Mouse (Mus musculus) neutrophil, adult 5-6 weeks (primary cell): ENCODE results near the gene Tshz2. TPM values are rescaled to one million over a fixed set of nuclear protein-coding genes. Genes with fewer than 3 reads are reported as not detected.

Experiments used
- ATAC-seq: fragments of 151-379, 151-347 bp; 2 replicates; pipeline ENCODE4 v1.8.0; 2017; ENCODE audit warnings: mild to moderate bottlenecking, moderate TSS enrichment; ENCODE audit not compliant: insufficient number of reproducible peaks, poor library complexity, low FRiP score, severe bottlenecking; ENCODE audit errors: extremely low read depth
- total RNA-seq: library from RNA; stranded (forward); fragments of 200-1000 nt; gene quantifications from 2 replicates; pipeline ENCODE4 v1.2.3, GENCODE M21; 2017

The Tshz2 gene
- total RNA-seq, 1 experiment from 2014 or later: not detected

DNA sequence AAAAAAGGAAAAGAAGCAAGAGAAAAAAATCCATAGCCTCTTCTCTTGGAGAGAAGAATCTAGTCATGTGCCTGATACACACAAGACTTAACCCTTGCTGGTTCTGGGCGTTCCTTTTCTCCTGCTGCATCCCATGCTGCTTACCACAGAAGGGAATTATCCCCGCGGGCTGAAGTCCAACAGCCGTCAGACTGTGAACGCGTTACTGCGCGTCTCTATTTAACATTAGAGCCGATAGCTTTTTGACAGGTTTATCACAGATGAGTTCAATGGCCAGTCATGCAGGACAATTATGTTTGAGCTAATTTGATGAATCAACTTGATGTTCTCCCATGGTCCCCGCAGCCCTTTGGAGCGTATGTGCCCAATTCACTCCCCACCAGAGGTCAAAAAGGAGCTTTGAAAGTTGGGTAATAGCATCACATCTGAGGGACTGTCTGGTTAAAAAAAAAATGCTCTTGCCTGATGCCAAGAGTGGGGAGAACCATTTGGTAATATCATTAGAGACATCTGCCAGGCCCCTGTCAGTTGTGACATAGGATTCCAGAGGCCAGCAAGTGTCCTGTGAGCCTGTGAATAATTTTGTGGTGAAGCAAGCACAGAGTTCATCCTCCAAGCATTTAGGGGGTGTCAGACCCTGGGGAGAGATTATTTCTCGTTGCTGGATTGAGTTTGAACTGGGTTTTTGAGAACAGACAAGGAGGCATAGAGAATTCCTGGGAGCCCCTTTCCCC, 54.1 kb downstream of the Tshz2 start:
- ATAC-seq: no peak

DNA sequence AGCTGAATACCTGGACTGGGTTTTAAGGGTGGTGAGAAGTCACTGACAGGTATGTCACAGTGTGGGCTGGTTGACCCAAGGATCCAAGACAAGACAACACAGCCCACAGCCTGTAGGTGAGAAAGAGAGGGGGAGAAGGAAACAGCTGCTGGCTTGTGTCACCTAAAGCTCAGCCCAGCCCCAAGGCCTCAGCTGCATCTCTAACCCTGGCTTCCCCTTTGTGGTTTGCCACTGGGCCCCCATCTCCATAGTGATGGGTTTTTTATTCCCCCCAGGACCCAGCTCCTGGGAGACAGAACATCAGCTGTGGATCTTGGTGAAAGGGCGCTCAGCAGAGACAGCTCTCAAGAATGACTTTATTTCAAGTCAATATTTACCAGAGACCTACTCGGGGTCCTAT, 57.2 kb downstream of the Tshz2 start:
- ATAC-seq: no peak

DNA sequence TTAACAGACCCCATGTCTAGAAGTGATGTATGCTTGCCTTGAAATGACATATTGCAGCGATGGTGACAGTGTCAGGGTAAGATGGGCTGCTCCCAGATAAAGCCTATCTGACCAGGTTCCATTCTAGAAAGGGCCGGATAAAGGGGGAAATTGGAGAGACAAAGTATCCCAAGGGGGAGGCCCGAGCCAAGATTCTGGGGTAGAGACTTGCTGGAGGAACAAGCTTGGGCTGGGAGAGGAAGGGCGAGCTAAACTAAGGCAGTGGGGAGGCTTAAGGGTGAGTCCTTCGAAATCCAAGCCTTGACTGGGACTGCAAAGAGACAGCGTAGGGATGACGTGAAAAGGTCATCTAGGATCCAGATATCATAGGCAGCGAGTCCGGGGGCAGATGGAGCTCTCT, 61.7 kb downstream of the Tshz2 start:
- ATAC-seq: no peak

DNA sequence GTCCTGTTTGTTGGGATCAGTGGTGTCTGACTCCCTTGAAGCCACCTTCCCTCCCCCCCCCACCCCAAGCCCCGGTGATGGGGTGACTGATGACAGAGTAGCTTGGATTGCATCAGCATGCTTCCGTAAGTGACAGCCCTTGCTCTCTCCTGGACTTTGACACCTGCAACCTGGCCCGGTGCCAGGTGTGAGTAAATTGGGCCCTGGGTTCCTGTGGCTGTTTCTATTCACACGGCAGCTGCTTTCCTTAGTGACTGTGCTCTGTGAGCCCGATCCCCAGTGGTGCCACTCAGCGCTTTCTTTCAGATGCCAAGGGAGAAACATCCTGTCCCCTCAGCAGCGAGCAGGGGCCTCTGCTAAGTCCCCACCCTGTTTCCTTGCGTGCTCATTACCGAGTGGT, 62.2 kb downstream of the Tshz2 start:
- ATAC-seq: no peak

DNA sequence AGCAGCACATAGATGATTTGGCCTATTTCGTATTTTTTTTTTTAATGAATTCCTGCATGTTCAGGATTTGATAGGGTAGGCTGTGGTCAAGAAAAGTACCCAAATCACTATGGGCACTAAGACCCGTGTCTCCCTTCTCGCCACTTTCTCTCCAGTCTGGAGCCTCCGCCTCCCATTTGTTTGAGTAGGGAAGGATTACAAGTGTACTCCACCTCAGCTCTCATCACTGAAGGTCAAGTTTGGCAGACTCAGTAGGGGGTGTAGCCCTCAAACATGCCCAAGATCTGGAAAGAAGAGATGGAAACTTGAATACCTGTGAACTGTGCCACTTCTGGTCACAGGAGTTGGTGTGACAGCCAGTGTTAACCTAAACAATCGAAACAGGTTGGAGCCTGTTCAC, 66.3 kb downstream of the Tshz2 start:
- ATAC-seq: no peak

DNA sequence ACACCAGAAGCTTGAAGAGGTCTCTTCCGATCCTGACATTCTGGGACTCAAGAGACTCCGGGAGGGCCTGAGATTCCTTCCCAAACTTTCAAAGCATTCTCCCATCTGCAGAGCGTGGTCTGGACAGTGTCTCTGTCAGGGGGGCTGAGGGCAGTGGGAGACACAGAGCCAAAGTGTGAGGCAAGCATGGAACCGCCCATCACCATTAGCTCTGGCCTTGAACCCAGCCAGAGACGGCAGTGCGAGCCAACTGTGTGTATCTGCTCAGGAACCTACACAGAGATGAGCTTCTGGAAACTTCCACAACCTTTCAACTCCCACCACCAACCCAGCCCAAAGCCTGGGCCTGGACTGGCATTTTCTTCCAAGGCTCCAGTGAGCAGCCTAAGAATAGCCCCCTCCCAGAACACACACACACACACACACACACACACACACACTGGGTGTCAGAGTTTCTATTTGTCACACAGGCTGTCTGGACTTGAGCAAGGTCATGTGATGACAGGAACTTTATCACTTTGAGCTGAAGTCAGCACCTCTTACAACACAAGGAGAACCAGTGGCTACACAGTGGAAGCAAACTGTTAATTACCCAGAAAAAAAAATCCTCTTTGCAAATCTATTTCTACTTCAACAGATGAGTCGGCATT, 67.2 kb downstream of the Tshz2 start:
- no peak for ATAC-seq

DNA sequence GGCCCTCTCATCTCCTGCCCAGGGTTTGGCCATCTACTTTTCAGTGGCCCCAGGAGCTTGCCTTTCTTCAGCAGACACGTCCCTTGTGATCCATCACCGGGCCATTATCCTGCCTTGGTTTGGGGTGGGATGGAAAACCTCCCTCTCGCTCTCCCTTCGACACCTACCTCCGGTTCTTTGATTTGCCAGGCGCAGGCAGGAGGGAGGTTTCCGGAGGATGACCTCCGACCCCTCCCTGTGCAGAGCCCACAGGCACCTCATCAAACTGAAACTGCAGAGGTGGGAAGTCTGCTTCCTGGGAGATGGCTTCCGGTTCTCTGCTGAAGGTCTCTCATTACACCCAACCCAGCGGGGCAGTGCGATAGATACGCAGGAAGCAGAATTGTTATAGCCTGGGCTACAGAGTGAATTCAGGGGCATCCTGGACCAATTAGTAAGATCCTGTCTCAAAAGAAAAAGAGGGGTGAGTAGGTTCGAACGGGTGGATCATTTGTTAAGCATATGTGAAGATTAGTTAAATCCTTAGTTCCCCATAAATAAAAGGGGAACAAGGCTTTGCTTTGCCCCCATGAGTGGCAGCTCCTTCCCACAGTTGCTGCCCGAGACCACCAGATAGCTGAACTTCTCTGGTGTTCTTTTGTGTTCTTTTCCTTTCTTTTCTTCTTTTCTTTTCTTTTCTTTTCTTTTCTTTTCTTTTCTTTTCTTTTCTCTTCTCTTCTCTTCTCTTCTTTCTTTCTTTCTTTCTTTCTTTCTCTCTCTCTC, 70.1 kb downstream of the Tshz2 start:
- no peak for ATAC-seq

DNA sequence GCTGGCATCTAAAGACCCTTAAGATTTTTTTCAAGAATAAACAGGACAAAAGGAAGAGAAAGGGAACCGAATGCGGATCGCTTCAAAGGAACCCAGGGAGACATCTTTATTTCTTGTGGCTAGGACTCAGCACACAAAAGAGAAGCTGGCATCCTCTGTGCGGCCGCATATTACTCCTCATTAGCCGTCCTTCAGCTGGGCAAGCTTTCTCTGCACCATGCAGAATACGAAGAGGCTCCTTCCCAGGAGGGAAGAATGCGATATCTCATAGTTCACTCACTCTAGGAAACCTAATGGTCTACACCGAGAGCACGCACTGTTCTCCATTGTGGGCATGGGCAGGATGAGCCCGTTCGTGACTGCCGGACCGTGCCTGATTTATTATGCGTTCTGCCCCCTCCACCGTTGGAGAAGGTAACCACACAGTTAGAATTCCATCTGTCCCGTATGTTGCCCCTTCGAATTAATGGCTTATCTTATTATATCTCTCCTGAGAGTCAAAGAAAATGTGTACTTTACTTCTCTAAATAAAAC, 89.0 kb downstream of the Tshz2 start:
- ATAC-seq: no peak

DNA sequence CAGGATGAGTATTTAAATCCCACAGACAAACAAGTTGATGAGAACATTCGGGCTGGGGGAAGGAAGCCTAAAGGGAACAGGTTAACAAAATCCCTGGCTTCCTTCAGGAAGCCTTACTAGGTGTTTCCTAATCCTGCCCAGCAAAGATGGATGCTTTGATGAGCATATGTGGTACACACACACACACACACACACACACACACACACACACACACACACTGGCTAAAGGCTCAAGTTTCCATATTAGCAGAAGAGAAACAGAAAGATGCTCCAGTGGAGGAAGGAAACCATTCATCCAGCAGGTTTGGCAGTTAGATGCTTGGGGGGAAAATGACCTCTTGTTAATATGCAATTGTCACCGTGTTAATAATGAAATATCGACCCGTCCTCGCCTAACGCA, 89.5 kb downstream of the Tshz2 start:
- no peak for ATAC-seq

DNA sequence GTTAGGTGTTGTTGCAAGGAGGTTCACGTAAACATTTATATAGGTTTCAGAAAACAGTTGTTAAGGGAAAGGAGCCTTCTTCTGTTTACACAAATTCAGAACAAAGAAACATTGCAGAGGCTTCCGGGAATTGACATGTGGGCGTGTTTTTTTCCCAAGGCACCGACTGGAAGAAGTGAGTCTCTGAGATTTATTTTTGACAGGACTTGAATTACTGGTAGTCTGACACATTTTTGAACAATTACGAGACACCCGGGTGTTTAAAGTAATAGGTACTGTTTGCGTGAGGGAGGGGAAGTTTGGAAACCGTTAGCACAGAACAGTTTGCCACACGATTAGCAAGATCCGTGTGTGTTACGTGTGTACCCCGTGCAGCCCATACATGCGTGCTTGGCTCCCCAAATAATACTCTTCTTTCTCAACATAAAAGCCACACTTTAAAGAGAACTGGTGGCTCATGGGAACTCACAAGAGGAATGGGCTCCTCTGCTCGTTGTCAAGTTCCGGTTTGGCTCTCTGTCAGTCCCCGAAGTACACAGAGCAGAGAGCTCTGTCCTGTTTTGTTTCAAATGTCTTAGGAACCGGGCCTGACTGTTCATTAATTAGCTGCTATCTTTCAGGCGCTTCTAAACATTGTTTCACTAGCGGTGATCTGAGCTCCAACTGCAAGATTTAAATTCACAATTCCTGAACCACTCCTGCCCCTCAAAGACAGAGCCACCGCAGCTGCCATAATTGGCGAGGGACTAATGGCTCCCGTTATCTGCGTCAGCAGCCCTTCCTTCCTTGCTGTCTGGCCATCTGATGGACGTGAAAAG, 91.0 kb downstream of the Tshz2 start:
- no peak for ATAC-seq

DNA sequence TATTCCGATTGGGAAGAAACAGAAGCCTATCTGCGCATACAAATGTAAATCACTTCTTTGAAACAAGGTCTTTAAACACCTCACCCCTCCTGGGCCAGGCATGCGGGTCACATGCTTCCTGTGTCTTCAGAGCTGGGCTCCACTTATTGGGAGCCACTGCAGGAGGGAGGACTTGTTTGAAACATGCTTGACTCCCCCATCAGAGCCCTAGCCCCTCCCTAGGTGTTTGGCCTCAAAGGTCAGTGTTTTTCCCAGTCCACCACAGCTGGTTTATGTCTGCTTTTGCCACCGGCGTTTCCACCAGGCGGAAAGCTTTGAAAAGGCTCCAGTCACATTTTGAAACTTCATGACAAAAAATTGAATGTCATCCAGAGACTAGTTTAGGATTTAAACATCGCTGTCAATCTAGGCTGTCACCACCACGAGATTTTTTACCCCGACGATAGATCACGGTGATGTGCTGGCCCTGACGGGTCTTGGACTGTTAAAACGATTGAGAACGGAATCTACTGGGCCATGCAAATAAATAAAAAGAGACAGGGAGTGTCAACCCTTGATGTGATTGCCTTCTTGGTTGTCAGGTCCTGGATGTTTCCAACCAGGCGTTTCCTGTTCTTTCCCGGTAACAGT, 96.0 kb downstream of the Tshz2 start:
- no peak for ATAC-seq

DNA sequence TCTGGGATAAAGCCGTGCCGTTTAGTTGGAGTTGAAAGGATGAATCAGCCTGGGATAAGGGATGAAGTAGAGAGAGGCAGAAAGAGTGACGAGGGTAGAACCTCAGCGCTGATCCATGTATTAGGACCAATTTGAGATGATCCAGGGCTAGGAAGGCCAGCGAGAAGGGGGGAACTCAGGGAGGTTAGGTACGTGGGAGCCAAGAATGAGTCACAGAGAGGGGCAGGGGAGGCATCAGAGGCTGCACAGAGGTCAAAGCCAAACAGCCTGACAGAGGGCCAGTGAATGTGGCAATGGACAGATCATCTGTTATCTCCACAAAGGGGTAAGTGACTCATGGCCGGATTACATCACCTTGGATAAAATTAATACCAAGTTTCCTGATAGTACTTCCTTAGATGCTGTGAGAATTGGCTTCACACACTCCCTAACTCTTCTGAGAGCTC, 97.8 kb downstream of the Tshz2 start:
- ATAC-seq: no peak

DNA sequence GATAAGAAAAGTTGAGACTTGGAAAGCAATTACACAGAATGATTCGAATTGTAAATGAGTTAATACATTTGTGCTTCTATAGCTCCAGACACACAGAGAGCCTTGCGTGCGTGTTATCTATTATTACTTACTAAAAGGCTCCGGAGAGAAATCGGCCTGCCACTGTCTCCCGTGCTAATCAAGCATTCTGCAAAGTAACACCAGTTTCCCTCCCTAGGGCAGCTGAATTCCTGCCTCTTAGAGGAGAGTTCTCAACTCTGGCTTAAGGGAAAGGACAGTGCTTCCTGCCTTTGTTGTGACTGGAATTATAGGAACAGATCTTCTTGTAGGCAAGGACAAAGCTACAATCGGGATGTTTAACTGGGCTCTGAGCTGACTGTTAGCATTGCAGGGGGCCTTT, 101.2 kb downstream of the Tshz2 start:
- no peak for ATAC-seq

DNA sequence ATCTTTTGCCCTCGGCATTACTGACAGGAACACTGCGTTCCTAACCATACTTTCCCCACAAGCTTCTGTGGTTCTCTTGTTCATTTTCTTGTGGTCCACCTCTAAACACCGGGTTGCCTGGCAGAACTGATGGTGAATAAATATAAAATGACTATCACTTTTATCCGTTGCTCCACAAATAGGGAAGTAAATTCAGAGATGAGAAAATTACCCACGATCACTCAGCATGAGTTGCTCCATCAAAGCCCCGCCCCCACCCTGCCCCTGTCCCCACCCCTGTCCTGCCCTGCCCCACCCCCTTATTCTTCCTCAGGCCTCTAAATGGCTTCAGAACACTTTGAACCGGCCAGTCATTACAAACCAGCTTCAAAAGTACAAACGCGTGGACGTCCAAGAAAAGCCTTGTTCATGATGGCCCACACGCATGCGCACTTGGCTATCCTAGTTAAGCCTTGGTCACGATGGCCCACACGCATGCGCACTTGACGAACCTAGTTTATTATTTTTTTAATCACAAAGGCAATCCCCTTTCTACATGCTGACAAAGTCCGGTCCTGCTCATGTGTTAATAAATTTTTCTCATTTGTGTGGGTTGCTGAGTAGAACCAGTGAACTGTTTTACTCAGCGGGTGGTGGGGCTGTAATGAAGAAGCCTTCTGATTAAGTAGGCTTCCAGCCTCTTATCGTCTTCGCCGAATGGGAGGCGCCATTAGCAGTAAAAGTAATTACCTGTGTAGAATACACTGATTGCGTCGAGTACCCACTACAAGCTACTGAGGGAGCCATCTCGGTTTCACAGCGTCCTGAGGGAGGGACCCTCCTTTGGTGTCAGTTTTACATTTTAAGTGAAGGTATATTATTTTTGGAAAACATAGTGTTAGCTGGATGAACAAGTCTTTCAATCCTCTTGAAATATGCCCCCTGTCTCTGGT, 102.9 kb downstream of the Tshz2 start:
- ATAC-seq: no peak

DNA sequence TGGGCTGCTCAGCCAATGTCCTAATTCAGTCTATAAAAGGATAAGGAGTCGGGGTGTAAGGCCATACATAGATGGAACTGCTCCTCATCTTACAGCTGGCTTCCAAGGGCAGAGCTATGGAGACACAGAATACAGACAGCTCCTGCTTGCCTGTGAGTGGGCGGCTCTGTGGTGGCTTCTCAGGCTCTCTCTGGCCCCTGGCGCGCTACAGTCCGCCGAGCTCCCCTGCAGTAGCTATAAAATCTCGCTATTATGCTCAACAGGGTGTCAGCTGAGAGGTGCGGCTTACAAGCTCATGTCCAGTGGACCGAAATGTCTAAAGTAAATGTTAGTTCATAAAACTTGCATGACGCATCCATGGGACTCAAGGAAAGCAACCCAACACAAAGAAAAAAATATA, 108.2 kb downstream of the Tshz2 start:
- no peak for ATAC-seq

DNA sequence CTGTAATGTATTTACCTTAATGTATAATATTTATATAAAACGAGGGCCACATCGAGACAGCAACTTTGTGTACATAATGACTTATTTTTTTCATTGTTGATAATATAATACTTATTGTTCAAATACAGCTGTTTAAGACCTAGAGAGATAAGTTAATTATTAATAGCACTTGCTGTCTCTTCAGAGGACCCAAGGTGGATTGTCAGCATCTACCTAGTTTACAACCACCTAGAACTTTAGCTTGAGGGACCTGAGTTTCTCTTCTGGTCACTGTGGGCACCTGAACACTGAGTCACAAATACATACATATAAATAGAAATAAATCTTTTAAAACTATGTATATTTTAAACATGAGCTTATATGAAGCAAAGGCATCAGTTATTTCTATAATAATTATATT, 110.0 kb downstream of the Tshz2 start:
- ATAC-seq: no peak

DNA sequence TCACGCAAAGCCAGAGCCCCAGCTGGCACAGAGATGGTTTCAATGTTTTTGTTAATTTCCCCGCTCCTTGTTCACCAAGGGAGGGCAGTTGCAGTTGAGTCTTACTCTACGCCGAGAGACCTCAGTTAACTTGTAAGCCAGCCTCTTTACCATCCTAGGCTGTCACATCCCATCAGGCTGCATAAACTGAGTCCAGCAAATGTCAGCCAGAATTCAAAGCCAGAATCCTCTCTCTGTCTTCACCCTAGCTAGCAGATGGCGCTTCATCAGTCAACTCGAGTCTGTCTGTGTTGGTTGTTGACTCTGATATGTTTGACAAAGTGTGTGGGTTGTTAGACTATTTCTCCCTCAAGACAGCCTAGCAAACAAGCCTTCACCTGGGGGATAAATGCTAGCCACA, 110.5 kb downstream of the Tshz2 start:
- no peak for ATAC-seq

DNA sequence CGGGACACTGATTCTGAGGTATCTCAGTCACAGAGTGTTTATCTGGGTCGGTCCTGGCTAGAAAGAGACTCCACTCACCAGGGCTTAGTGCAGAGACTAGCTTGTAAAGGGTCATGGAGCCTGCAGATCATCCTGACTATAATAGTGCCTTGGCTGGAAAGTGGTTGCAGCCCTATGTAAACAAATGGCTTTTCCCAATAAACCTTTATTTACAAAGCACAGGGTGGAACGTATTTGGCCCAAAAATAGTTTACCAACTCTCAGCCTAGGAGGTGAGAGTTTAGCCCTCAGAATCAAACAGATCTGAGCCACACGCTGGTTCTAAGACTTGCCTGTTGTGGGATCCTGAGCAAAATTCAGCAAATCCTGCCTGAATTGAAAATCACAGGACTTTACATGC, 111.1 kb downstream of the Tshz2 start:
- no peak for ATAC-seq
